Comparison of ENCODE assay signal across 10 mouse cellular contexts in genomic region chr6:101376049-101376448, GRCm38 (mm10). TPM values are rescaled to one million over a fixed set of nuclear protein-coding genes. Genes with fewer than 3 reads are reported as not detected.
DNase-seq lines count a peak whose midpoint lies in the region; ATAC-seq lines count a peak whose summit lies in the region.
"Had no signal": no experiment of that assay in that cellular context is flagged by ENCODE, and none has a peak within 500 bp of the region (broad histone marks: within the 10 kb centered on the region; RNA-seq: fewer than 3 reads in every experiment).

No protein-coding gene starts in this region.

- H3K9me3 ChIP-seq in heart, embryonic 11.5 days (replicated peaks; ENCODE audit: control insufficient read depth, low read length), result no peaks in the 10 kb centered on the region
- no peaks in the 10 kb centered on the region for H3K9me3 ChIP-seq in hindbrain, embryonic 12.5 days (replicated peaks)
- H3K9me3 ChIP-seq in liver, embryonic 15.5 days (replicated peaks), result no peaks in the 10 kb centered on the region

- peak overlapping the region; percentile 84; the same call in 1 of the 2 replicates for H3K9ac ChIP-seq in heart, embryonic 11.5 days (ENCODE audit: low read depth, low read length)
- H3K9ac ChIP-seq in hindbrain, embryonic 12.5 days, result 0 out of 2 replicates have a peak overlapping the region, but pooled peaks have one; percentile 74
- no peak overlapping the region for H3K9ac ChIP-seq in liver, embryonic 15.5 days

- H3K36me3 ChIP-seq in heart, embryonic 11.5 days (ENCODE audit: control insufficient read depth, insufficient read depth, low read length), result 0 out of 2 replicates have a peak, but pooled peaks cover 4% of the 10 kb centered on the region
- H3K36me3 ChIP-seq in hindbrain, embryonic 12.5 days, result no peaks in the 10 kb centered on the region
- no peaks in the 10 kb centered on the region for H3K36me3 ChIP-seq in liver, embryonic 15.5 days (replicated peaks)

- no peak for ATAC-seq in heart, embryonic 11.5 days (replicated peaks; ENCODE audit: insufficient number of reproducible peaks, low FRiP score, low TSS enrichment)
- ATAC-seq in hindbrain, embryonic 12.5 days (ENCODE audit: low FRiP score), result no peak
- ATAC-seq in liver, embryonic 15.5 days (ENCODE audit: insufficient read depth), result no peak
- no peak for ATAC-seq in monocyte, adult 5-6 weeks (replicated peaks; ENCODE audit: insufficient number of reproducible peaks, low FRiP score, low TSS enrichment, poor library complexity, severe bottlenecking)

- peak overlapping the region; percentile 73 for H3K4me3 ChIP-seq in heart, embryonic 11.5 days (ENCODE audit: low read depth, low read length)
- H3K4me3 ChIP-seq in hindbrain, embryonic 12.5 days, result peak overlapping the region; percentile 65
- no peak overlapping the region for H3K4me3 ChIP-seq in liver, embryonic 15.5 days (replicated peaks)

- H3K27me3 ChIP-seq in heart, embryonic 11.5 days (ENCODE audit: control insufficient read depth, insufficient read depth, low read length), result no peaks in the 10 kb centered on the region
- H3K27me3 ChIP-seq in hindbrain, embryonic 12.5 days, result peaks cover 7% of the 10 kb centered on the region
- H3K27me3 ChIP-seq in liver, embryonic 15.5 days, result peaks cover 57% of the 10 kb centered on the region

- peaks cover 22% of the 10 kb centered on the region for H3K4me1 ChIP-seq in heart, embryonic 11.5 days (ENCODE audit: control insufficient read depth, insufficient read depth, low read length)
- peaks cover 23% of the 10 kb centered on the region for H3K4me1 ChIP-seq in hindbrain, embryonic 12.5 days
- peaks cover 11% of the 10 kb centered on the region for H3K4me1 ChIP-seq in liver, embryonic 15.5 days (replicated peaks)

- peak overlapping the region; percentile 94 for H3K4me2 ChIP-seq in heart, embryonic 11.5 days
- peak overlapping the region; percentile 97 for H3K4me2 ChIP-seq in hindbrain, embryonic 12.5 days (replicated peaks)
- H3K4me2 ChIP-seq in liver, embryonic 15.5 days, result peak overlapping the region; percentile 64

- peak overlapping the region; percentile 92 for H3K27ac ChIP-seq in heart, embryonic 11.5 days (ENCODE audit: low read depth, low read length)
- H3K27ac ChIP-seq in hindbrain, embryonic 12.5 days, result no peak overlapping the region
- H3K27ac ChIP-seq in liver, embryonic 15.5 days (replicated peaks), result no peak overlapping the region

- intact Hi-C loops in heart, postnatal 14 days (cut with DNase I), result loop anchor here (2.0 to 10.0 kb wide), 3 partner anchors 109 to 491 kb away; no protein-coding TSS in a partner anchor

- 27% methylated on average over 10 of the region's 10 CpGs for WGBS in heart, embryonic 11.5 days (ENCODE audit: insufficient replicate concordance)
- 32% methylated on average over 10 of the region's 10 CpGs for WGBS in hindbrain, embryonic 12.5 days
- 46% methylated on average over 10 of the region's 10 CpGs for WGBS in liver, embryonic 15.5 days (ENCODE audit: insufficient replicate concordance)

- DNase-seq in heart, postnatal 14 days, result no peak
- DNase-seq in NIH3T3 (ENCODE audit: low read depth), result peak; percentile 24
- no peak for DNase-seq in cerebellum, postnatal 4 days (ENCODE audit: low spot score in 2 of 2)
- DNase-seq in layer of hippocampus, postnatal 14 days (ENCODE audit: low spot score in 2 of 2), result no peak
- DNase-seq: B cell, adult 2 months had no signal

RNA-seq across cellular contexts. Expression of gene Pdzrn3, which starts 1.6 kb away (rescaled TPM):
- 9.5 and 10.5 TPM in 2 replicates for polyA plus RNA-seq in heart, embryonic 11.5 days (2014; fragmentation: Nextera tagmentation; extraction: Ambion mirVana)
- 10 to 100 TPM; 33.4 to 35.0 TPM for total RNA-seq in heart, postnatal 14 days (2021)
- 27.2 and 31.0 TPM in 2 replicates for polyA plus RNA-seq in hindbrain, embryonic 12.5 days (2016; fragmentation: Nextera tagmentation; extraction: Ambion mirVana)
- polyA plus RNA-seq in liver, embryonic 15.5 days (2015; fragmentation: Nextera tagmentation; extraction: Ambion mirVana), result 0.46 and 0.51 TPM in 2 replicates
- 10 to 100 TPM; 10.5 to 10.7 TPM for total RNA-seq in layer of hippocampus, postnatal 14 days (2021)
- not detected in 3 replicates for total RNA-seq in monocyte, adult 5-6 weeks (2017)
- total RNA-seq: megakaryocyte-erythroid progenitor cell, adult 5-6 weeks had no signal

Comparison
In these comparisons a context has a peak if more than half of its experiments do, and no peak if none do; other contexts are left out.
1. RNA of gene Pdzrn3, which starts 1.6 kb away (total RNA-seq): 33.4 to 35.0 TPM in heart, postnatal 14 days and 10.5 to 10.7 TPM in layer of hippocampus, postnatal 14 days; not detected in monocyte, adult 5-6 weeks; every median in the first group is over 10 times any median in the second.
2. Peak in every context shown above with its lines, with median percentiles within 50 percentile points of each other: H3K4me2 ChIP-seq.